Mouse (Mus musculus) heart, postnatal 4 days (tissue): ENCODE measurements around the gene Pfkl. TPM values are rescaled to one million over a fixed set of nuclear protein-coding genes. Genes with fewer than 3 reads are reported as not detected.
"Not testable (repeated sequence)": the region's sequence is repeated elsewhere in the genome, so short reads cannot be mapped to it uniquely, and the experiment has no call there.

Experiments
- DNase-seq: peaks from one replicate; pipeline ENCODE4 v3.0.0; 2021
- total RNA-seq, 2 experiments: library from RNA; stranded (reverse); gene quantifications; 2 replicates each; pipeline ENCODE4 v1.2.3; 2021

Gene Pfkl
- total RNA-seq, 2 experiments from 2014 or later, result 118 to 133 TPM

GRCm38 (mm10) chr10:78011116-78011515, 1.2 kb upstream of the Pfkl start:
- DNase-seq, result not testable (repeated sequence)

- no peak for DNase-seq
These were observed 452 bp upstream of the Pfkl start for GRCm38 (mm10) chr10:78010335-78010734.

- peak; percentile 97 for DNase-seq
These were observed 519 bp downstream of the Pfkl start for GRCm38 (mm10) chr10:78009184-78009944.

GRCm38 (mm10) chr10:78008169-78008568, 1.7 kb downstream of the Pfkl start:
- no peak for DNase-seq

- no peak for DNase-seq
These were observed 2.7 kb downstream of the Pfkl start for GRCm38 (mm10) chr10:78007203-78007602.

GRCm38 (mm10) chr10:78005791-78006438, 4.0 kb downstream of the Pfkl start:
- DNase-seq, result no peak

GRCm38 (mm10) chr10:78004479-78005100, 5.3 kb downstream of the Pfkl start:
- DNase-seq, result no peak

- DNase-seq, result no peak
These were observed 7.6 kb downstream of the Pfkl start for GRCm38 (mm10) chr10:78002316-78002715.

- peak; percentile 52 for DNase-seq
These were observed 8.1 kb downstream of the Pfkl start for GRCm38 (mm10) chr10:78001796-78002195.

GRCm38 (mm10) chr10:78000200-78000599, 9.7 kb downstream of the Pfkl start:
- no peak for DNase-seq

GRCm38 (mm10) chr10:77995639-77996038, 14.2 kb downstream of the Pfkl start:
- DNase-seq, result no peak

- no peak for DNase-seq
These were observed 24.1 kb downstream of the Pfkl start for GRCm38 (mm10) chr10:77985775-77986174.

GRCm38 (mm10) chr10:77984660-77985059, 25.2 kb downstream of the Pfkl start:
- DNase-seq, result peak; percentile 83

- DNase-seq, result peak; percentile 100
These were observed 31.2 kb downstream of the Pfkl start, which contains the start of gene 1810043G02Rik for GRCm38 (mm10) chr10:77978351-77979350. TSS of gene 1810043G02Rik (plus strand) at chr10:77978524.

- DNase-seq, result no peak
These were observed 33.3 kb downstream of the Pfkl start for GRCm38 (mm10) chr10:77976458-77977150.

GRCm38 (mm10) chr10:77975653-77976052, 34.2 kb downstream of the Pfkl start:
- DNase-seq, result no peak

- DNase-seq, result no peak
These were observed 35.1 kb downstream of the Pfkl start for GRCm38 (mm10) chr10:77974811-77975210.

- no peak for DNase-seq
These were observed 35.6 kb downstream of the Pfkl start for GRCm38 (mm10) chr10:77974323-77974722.

GRCm38 (mm10) chr10:77971709-77972553, 38.0 kb downstream of the Pfkl start:
- DNase-seq, result peak; percentile 45

GRCm38 (mm10) chr10:77971191-77971590, 38.7 kb downstream of the Pfkl start:
- DNase-seq, result no peak

- DNase-seq, result no peak
These were observed 39.4 kb downstream of the Pfkl start, which contains the start of gene Trpm2 for GRCm38 (mm10) chr10:77970481-77970880. TSS of gene Trpm2 (minus strand) at chr10:77970563.
